Mouse (Mus musculus) ES-E14 (cell line): Measurements from ENCODE around the gene Pts.

Experiments
- MAFK ChIP-seq: IDR thresholded peaks from 2 replicates; pipeline ENCODE4 v1.6.1; 2014; ENCODE audit warnings: mild to moderate bottlenecking, low read depth, low read length, inconsistent platforms; ENCODE audit not compliant: insufficient read depth
- ZNF384 ChIP-seq: IDR thresholded peaks from 2 replicates; pipeline ENCODE4 v1.6.1; 2012; ENCODE audit warnings: low read depth, low read length, inconsistent platforms

GRCm38 (mm10) chr9:50567881-50568280 is 39.4 kb upstream of the Pts start:
- TF ChIP-seq MAFK (no peak), ZNF384 (no peak)
